Mouse (Mus musculus) hindlimb bud, embryonic 11.5 days (tissue): ENCODE data around the gene Cnst.

Experiments
- DNase-seq: peaks from one replicate; pipeline ENCODE4 v3.0.0-alpha.2; 2012; ENCODE audit warnings: low read depth, low spot score; ENCODE audit errors: extremely low spot score

Gene Cnst

GRCm38 (mm10) chr1:179545768-179546550, at the start of gene Cnst, which contains the start of gene Tfb2m:
TSS of gene Cnst (plus strand) at chr1:179546370.
TSS of gene Tfb2m (minus strand) at chr1:179546267.
- DNase-seq = peak; percentile 94

DNA sequence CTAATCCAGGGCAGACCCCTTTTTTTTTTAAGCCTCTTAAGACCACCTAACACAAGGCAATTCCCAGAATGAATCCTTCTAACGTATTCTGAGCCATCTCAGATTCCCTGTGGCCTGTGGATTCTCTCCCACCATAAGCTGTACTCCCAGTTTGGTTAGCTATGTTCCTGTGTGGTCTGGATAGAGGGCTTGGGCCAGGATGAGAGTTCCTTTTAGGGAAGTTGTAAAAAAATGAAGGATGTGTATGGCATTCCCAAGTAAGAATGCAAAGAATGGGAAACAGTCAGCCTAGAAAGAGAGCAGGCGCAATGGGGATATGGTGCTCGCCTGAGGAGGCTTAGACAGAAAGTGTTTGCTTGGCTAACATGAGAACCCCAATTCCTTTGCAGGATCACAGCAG, 46.9 kb upstream of the Cnst start:
- DNase-seq = no peak

GRCm38 (mm10) chr1:179502565-179502964, 43.6 kb upstream of the Cnst start:
- DNase-seq = no peak

DNA sequence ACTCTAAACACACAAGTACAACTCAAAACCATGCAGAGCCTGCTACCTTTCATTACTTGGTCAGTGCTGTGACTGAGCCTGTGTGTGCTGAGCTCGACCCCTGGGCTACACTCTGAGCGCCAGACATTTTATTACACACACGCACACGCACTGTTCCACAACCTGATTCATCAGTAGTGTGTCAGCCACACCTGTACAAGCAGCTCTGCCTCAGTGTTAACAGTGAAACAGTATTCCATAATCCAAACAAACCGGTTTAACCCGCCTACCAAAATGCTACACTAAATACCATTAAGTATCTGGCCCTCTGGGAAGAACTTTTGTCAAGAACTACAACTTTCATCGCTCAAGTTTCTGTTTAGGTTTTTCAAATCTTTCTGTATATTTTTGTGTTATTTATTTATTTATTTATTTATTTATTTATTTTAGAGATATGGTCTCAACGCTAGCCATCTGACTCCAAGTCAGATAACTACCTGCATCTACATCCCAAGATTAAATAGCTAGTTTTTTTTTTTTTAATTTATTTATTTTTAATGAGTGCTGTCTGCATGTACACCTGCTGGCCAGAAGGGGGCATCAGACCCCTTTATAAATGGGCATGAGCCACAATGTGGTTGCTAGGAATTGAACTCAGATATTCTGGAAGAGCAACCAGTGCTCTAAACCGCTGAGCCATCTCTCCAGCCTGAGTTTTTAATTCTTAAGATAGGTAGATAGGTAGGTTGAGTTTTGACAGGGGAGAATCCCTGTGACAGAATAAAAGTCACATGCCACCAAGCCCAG, 39.4 kb upstream of the Cnst start:
- DNase-seq = no peak

GRCm38 (mm10) chr1:179510546-179511340, 35.4 kb upstream of the Cnst start:
- DNase-seq = no peak

- no peak for DNase-seq
Observed at GRCm38 (mm10) chr1:179511895-179512294, 34.3 kb upstream of the Cnst start.

DNA sequence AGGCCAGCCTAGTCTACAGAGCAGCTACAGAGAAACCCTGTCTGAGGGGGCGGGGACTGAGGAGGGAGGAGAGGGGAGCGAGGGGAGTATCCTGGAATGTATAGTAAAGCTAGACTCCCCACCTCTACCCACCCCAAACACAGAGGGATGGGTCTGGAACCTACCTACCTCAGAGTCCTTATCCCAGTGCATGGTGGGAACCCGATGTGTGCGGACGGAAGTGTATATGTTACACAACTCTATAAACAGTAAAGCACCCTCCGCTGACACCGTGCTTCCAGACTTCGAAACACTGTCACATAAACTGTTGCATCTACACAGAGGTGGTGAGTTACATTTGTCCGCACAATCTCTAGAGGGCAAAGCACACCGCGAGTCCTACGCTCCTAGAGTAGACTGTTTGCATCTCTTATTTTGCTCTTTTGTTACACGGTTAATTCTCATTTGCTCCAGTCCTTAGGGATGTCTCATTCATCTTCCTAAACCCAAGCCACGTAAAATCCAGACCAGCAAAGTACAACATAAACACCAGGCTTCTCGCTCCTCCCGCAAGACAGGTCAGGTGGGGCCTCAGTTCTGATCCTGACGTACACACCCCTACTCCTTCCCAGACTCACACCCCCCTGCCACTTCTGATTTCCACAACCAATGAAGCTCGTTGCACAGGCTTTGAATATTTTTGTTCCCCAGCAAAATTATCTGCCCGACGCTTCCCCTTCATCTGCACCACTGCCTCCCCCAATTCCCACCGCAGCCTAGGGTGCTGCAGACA, 29.0 kb upstream of the Cnst start:
- DNase-seq = no peak

- peak; percentile 61 for DNase-seq
Observed at GRCm38 (mm10) chr1:179517713-179518465, 28.3 kb upstream of the Cnst start, which contains the start of gene Smyd3. TSS of gene Smyd3 (minus strand) at chr1:179518041.

DNA sequence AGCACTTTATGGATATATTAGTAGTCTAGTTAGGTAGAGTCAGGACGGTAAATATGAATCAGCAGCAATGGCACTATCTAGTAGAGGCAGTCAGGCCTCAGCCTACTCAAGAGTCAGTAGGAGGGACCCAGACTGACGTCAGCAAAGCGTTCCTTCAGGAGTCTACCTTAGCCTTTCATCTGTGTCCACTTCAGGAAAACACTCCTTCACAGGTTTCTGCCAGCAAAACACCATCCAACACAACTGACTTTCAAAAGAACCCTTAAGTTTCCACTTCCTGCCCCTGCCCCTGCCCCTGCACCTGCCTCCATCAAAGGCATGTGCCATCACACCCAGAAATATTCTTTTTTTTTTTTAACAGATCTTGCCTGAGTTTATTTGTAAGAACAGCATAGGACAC, 26.3 kb upstream of the Cnst start:
- no peak for DNase-seq

DNA sequence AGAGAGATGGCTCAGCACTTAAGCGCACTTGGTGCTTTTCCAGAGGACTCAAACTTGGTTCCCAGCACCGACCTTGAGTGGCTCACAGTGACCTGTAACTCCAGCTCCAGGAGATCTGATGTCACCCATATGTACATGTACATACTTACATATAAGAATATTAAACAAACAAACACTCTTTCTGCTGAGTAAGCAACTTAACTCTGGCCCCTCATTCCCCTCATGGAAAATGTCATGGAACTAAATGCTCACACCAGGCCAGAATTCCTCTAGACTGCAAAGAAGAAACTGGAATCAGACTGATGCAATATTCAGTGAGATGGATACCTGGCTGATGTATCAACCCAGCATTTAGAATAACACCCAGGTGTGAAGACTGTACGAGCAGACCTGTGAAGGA, 7.1 kb upstream of the Cnst start:
- no peak for DNase-seq

DNA sequence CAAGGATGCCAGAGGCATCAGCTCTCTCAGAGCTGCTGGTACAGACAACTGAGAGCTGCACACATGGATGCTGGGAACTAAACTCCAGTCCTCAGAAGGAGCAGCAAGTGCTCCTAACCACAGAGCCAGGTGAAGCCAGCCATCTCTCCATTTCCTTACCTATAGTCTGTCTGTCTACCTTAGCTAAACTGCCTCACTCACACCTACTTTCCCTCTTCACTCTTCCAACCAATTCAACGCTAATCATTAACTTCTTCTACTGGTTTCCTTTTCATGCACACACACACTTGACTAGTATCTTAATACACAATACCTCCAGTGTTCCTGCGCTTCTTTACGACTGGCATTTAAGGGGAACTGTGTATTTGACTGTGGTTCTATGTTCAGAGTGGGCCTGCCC, 6.3 kb upstream of the Cnst start:
- no peak for DNase-seq

DNA sequence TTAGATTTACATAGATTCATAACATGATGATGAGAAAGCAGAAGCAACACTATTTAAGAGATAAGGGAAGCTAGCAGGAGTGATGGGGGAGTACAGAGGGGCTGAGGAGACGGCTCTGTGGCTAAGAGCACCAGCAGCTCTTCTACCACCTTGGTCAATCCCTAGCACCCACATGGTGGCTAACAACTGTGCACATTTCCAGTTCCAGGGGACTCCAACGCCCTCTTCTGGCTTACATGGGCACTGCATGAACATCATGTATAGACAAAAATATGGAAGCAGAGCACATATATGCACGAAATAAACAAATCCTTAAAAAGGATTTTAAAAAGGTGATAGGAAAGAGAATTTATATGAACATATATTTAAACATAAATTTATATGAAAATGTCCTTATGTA, 4.7 kb upstream of the Cnst start:
- no peak for DNase-seq

GRCm38 (mm10) chr1:179546551-179546917, 364 bp downstream of the Cnst start:
- no peak for DNase-seq

- no peak for DNase-seq
Observed at GRCm38 (mm10) chr1:179547176-179547575, 1.0 kb downstream of the Cnst start.

GRCm38 (mm10) chr1:179548220-179548619, 2.0 kb downstream of the Cnst start:
- DNase-seq = no peak

DNA sequence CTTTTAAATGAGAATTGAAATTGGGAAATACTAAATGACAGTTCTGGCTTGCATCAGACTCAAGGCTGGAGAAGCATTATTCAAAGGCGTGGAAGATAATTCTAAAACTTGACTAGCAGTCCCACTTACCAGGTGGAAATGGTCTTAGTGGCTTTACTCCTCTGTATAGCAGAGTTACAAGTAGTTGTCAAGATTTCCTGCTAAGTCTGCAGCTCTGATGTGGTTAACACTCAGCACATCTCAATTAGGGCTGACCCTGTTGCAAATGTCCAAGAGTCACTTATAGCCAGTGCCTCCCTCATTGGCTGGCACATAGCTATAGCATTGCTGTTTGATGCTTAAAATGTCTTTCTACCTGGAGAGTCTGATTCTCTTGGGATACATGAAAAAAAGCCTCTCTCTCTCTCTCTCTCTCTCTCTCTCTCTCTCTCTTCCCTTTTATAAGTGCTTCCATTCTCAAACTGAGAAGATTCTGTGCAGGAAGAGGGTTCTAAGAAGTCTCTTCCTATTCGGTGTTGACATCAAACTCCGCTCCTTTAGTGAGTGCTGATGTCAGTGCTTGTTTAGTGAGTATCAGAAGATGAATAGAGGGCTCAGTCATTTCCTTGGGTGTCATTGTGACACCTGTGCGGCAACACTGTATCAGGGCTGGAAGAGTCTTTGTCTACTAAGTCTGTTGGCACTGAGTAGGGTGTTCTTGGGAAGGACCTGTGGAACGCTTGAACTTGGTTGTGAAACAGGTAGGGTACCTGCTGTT, 3.0 kb downstream of the Cnst start:
- no peak for DNase-seq

DNA sequence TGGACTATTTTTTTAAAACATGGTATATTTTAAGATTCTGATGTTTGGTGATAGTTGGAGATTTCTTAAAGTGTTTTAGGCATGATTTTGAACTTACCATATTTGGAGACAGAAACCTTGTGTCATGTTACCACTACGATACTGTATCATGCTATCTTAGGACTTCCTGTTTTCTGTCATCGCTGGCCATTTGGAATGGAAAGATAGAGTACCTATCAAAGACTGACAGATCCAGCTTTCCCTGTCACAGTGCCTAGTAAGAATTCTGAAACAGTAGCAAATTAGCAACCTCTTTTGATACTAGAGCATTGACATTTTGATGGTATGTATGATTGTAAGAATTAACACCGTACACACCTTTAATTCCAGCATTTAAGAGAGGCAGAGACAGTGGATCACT, 5.2 kb downstream of the Cnst start:
- no peak for DNase-seq

GRCm38 (mm10) chr1:179551921-179552320, 5.8 kb downstream of the Cnst start:
- DNase-seq = no peak

DNA sequence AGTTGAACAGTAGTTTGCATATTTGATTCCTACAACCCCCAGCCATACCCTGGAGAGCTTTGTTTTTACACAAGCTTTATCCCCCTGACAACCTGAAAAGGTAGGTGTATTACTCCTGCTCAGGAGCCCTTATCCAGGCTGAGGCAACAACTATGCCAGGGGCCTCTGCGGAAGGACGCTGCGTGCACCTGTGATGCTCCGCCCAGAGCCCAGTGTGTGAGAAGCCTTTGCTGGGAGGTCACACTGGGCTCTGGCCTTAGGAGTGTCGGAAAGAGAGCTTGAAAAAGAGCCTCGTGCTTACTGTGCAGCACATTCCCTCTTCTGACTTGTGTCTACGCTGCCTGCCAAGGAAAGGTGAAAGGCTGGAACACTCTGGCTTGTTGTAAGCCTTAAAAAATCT, 6.6 kb downstream of the Cnst start:
- DNase-seq = no peak
